Mouse (Mus musculus) spleen, postnatal 4 days (tissue): ENCODE data around the gene Pklr.
"Not testable (repeated sequence)": the region's sequence is repeated elsewhere in the genome, so short reads cannot be mapped to it uniquely, and the experiment has no call there.

Source experiments
- DNase-seq, 2 experiments: peaks; one replicate each; pipeline ENCODE4 v3.0.0; 2022; ENCODE audit warnings: low spot score in 2 of 2

The Pklr gene

GRCm38 (mm10) chr3:89124241-89124640 is 11.7 kb upstream of the Pklr start:
- DNase-seq: no peak

- DNase-seq: no peak
Measured at GRCm38 (mm10) chr3:89125981-89126380, 10.0 kb upstream of the Pklr start.

- no peak for DNase-seq
Measured at GRCm38 (mm10) chr3:89129908-89130307, 6.0 kb upstream of the Pklr start.

GRCm38 (mm10) chr3:89131816-89132215 is 4.1 kb upstream of the Pklr start:
- DNase-seq: no peak

- peak; percentile 80 to 81 for DNase-seq
Measured at GRCm38 (mm10) chr3:89132285-89133062, 3.5 kb upstream of the Pklr start.

DNA sequence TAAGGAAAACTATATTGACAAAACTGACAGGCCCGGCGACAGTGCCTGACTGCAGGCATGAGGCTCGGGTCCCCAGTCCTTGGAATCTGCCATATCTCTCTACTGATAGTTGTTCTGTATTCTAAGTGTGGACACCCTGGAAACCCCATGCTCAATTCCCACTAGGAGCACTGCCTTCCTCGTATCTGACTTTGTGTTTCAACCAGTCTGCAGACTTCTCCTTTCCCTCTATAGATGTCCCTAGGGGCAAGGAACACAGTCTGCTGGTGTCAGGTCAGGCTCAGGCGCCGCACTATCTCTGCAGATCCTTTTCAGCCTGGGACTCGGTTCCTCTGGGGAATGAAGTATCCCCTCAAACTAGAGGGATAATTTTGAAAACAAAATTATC is 2.9 kb upstream of the Pklr start:
- no peak for DNase-seq

DNA sequence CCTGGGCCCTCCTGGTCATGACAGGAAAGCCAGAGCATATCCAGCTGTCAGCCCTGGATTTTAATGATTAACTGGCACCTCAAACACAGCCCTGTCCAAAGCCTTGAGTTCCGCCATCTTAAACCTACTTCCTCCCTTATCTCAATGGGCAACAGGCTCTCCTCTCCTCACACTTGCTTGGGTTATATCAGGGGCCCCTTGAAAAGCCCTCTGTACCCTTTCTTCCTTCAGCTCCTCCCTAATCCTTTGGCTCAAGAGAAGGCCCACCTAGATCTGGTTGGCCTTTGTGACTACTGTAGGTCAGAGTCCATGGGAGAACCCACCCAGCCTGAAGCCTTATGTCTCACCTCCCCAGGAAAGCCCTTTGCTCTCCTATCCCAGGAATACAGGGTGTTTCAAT is 2.2 kb upstream of the Pklr start:
- no peak for DNase-seq

DNA sequence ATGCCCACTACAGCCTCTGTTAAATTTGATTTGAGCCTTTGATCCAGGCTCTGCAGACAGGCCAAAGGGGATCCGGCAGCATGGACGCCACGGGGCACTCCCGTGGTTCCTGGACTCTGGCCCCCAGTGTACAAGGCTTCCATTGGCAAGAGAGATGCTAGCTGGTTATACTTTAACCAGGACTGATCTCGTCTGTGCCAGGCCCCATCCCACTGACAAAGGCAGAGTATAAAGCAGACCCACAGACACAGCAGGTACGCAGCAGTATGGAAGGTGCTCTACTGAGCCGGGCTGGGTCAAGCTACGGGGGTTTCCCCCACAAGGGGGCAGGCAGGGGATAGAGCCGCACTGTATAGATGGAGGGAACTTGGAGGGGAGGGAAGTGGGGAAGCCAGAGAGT is 423 bp downstream of the Pklr start:
- DNase-seq: peak; percentile 54 to 74

DNA sequence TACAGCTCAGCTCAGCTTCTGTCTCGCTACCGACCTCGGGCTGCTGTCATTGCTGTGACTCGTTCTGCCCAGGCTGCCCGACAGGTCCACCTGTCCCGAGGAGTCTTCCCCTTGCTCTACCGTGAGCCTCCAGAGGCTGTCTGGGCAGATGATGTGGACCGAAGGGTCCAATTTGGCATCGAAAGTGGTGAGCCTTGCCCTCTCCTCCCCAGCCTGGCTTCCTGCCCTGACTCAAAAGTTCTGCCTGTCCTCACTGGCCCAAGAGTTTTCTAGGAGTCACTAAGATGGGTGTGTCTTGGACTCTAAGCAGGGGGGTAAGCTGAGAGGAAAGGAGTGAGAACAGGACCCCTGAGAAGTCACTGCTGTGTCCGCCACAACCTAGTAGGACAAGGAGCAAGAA is 8.9 kb downstream of the Pklr start:
- no peak for DNase-seq

DNA sequence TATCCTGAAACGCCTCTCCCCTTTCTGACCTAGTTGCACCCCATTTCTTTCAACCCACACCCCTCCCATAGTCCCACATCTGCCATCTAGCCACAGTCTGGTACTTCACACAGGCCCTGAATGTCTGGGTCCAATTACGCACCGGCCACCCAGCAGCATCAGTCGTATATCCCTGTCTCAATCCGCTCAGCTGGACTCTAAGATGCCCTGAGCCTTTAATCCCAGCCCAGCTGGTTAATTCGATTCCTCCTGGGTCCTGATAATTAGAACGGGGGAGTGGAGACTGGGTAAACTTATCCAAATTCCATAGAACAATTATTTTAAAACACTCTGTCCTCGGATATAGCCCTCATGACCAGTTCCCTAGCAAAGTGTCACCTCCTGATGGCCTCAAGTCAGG is 9.6 kb downstream of the Pklr start:
- no peak for DNase-seq

DNA sequence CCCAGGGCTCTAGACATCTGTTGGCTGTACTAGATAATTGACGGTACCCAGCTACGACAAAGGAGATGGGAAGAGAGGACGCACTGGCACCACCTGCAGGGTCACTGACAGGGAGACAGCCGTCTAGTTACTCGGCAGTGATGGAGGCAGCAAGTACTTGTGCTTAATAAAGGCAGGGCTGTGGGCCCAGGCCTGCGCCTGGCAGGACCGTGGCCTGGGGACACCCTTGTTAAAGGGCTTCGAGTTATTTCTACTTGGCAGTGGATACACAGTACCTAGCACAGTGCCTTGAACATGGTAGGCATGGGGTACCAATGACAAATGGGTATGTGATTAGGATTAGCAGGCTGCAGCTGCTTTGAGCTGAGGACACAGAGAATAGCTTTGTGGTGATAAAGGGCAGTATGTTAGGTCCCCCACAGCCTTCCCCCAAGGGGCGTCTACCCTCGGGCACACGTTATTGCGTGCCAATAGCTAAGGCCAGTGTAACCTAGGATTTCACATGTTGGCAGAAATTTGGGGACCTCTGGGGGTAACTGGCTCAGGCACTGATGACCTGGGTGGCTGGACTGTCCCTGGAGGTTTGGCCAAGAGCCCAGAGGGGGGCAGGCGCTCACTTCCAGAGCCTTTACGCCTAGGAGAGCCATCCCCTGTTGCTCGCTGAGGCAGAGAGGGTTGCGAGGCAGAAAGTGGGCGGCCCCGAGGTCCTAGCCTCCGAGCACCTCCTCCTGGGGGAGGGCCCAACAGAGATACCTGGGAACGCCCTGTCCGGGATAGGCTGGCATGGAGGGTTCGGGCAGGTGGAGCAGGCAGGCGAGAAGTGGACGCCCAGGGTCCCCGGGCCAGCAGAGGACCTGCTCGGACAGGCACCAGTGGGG is 11.4 kb downstream of the Pklr start:
- DNase-seq: peak; percentile 46 to 73

GRCm38 (mm10) chr3:89147979-89148311 is 12.0 kb downstream of the Pklr start:
- no peak for DNase-seq

DNA sequence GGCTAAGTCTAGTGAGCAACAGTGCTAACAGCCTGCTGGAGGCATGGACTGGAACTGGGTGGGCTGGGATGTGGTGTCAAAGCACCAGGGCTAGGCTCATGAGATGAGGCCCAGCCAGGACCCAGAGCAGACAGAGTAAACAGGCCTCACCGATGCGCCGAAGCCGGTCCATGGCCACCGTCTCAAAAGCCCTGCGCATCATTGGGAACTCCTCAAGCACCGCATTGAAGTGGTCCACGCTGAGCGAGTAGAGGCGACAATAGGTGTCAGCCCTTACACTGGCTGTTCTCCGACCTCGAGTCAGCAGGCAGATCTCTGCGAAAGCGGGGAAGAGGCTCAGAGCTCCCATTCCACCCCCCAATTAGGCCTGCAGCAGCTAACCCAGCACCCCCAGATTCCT is 12.6 kb downstream of the Pklr start:
- no peak for DNase-seq

GRCm38 (mm10) chr3:89152084-89152835 is 16.3 kb downstream of the Pklr start:
- DNase-seq: no peak

GRCm38 (mm10) chr3:89156951-89157350 is 21.0 kb downstream of the Pklr start:
- no peak for DNase-seq

GRCm38 (mm10) chr3:89158651-89159050 is 22.7 kb downstream of the Pklr start:
- no peak for DNase-seq

GRCm38 (mm10) chr3:89159211-89159610 is 23.3 kb downstream of the Pklr start:
- peak; percentile 62 to 84 for DNase-seq

DNA sequence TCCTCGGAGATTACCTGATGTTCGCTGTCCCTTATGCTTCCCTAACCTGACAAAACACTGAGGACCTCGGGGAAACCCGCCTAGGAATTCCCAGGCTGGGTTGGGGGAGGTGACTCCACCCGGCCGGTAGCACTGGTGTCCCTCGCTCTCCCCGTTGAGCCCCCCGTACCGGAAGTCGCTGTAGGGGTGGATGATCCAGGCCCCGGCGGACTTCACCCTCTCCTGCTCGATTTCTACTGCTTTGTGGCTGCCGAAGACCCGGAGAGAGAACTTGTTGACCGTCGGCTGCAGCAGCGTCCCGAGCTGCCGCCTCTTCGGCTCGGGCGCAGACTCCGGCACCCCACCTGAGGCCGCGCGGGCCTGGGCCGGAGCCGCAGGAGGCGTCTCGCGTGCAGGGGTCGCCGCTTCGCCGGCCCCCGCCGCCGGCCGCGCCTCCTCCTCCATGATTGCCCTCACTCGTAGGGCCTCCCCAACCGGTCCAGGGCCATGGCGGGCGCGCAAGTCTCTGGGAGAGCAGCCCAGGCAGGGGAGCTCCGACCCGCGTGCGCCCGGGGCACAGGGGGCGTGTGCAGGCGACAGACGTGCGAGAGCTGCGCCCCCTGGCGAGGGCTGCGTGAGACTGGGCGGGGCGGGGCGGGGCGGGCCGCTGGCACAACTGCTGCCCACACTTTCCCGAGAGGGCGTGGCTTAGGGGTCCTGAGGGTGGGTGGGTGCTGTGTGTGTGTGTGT is 23.8 kb downstream of the Pklr start, which contains the start of gene Hcn3:
Gene Hcn3 (minus strand): TSS at position 581 of the 729 bp plus-strand sequence.
- peak; percentile 72 to 88 for DNase-seq

GRCm38 (mm10) chr3:89161207-89161606 is 25.3 kb downstream of the Pklr start:
- DNase-seq: not testable (repeated sequence)

GRCm38 (mm10) chr3:89161786-89162185 is 25.8 kb downstream of the Pklr start:
- no peak for DNase-seq

DNA sequence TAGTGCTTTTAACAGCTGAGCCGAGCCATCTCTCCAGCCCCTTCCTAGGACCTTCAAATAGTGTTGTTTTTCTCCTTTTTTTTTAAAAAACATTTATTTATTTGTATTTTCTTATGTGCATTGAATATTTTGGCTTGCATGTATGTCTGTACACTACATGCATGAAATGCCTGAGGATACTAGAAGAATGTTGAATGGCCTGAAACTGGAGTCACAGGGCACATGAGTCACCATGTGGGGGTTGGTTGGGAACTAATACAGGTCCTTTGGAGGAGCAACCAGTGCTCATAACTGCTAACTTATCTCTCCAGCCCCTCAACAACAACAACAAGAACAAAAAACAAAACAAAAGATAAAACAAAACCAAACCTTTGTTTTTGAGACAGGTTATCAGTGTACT is 27.2 kb downstream of the Pklr start:
- DNase-seq: no peak
